Mouse (Mus musculus) effector memory CD4-positive, alpha-beta T cell, adult 7 months (primary cell): ENCODE results near the gene Smco1. TPM values are rescaled to one million over a fixed set of nuclear protein-coding genes. Genes with fewer than 3 reads are reported as not detected.

ENCODE experiments used
- polyA plus RNA-seq: library from polyadenylated mRNA; unstranded; fragments of 100-300 nt; shearing (Covaris generic); gene quantifications from one replicate; pipeline ENCODE4 v1.2.1, GENCODE M21; 2017

Gene Smco1
- polyA plus RNA-seq, result 0.27 TPM

DNA sequence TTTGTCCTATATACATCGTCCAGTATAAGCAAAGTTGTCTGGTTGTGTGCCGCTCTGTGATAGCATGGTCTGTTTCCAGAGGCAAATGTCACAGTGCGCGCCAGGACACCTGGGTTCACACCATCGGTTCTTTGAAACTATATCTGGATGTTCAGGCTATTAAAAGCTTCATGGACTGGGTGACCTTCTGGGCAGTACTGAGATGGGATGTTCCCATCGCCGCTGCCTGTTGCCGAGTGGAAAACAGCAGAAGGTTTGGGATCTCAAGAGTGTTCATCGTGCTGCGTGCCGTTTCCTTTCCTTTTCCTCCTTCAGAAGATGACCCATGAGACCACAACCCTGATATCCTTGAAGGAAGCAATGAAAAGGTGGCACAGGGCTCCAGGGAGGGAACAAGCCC, at the start of gene Smco1:
Gene Smco1, plus strand, starts transcription at position 178 of the 400 bp plus-strand sequence.

DNA sequence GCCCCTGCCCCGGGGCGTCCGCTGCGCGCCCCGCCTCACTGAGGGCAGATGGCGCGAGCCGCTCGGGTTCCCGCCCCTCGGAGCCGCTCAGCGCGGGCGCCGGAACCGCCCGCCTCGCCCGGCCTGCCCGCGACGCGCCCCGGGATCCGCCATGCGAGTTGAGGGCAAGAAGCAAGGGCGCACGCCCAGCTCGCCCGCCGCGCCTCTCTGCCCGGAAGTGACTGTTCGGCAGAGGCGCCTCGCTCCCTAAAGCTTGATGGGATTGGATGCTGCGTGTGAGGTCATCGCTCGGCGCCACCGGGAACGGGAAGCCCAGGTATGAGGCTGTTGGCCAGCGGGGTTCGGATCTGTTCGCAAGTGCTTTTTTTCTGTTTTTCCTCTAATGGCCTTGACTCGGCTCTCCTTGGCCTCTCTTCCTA, 24.3 kb upstream of the Smco1 start, which contains the start of the genes Fbxo45 and Wdr53:
Gene Fbxo45, minus strand, starts transcription at position 207 of the 419 bp plus-strand sequence.
Gene Wdr53, plus strand, starts transcription at position 276 of the 419 bp plus-strand sequence.

DNA sequence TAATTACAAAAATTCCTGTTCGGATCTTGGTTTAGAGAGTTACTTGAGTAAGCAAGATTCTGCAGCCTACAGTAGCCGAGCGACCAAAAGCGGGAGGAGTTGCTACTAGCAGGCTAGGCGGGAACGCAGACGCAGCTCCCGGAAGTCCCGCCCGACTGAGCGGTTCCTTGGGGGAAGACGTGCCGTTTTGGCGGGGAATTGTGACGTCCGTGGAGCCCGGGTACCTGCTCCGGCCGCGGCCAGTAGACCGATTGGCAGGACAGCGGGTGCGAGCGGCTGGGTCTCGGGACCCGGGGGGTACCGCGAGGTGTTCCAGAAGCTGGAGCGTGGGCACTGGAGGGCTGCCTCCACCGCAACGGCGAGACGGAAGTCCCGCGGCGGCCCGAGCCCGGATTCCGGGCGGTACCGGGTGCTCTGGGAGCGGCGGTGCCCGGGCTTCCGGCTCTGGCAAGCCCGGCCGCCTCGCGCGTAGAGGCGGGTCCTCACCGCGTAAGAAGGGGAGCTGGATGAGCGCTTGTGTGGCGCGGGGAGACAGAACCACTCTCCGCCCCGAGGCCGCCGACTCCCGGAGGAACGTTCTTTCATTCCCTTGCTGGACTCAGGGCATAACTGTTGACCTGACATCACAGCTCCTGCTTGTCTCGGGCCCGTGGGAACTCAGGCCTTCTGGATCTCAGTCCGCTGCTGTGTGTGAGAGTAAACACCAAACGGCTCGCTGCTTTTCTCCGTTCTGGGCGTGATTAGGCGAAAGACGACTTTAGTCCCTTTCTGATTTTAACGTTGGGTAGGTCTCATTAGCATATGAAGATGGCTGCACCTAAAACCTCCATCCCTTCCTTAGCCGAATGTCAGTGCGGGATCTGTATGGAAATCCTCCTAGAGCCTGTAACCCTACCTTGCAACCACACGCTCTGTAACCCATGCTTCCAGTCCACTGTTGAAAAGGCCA, 6.3 kb downstream of the Smco1 start, which contains the start of gene Rnf168:
Gene Rnf168, plus strand, starts transcription at position 152 of the 949 bp plus-strand sequence.

Other genes starting within 250 kb of the Smco1 start
- gene Pak2, start 192.1 kb upstream of the Smco1 start, polyA plus RNA-seq, result 116 TPM
- 72.8 TPM for gene Pigx, start 171.7 kb upstream of the Smco1 start, polyA plus RNA-seq
- 7.4 TPM for gene Cep19, start 171.7 kb upstream of the Smco1 start, polyA plus RNA-seq
- 46.6 TPM for gene Nrros, start 105.9 kb upstream of the Smco1 start, polyA plus RNA-seq
- gene Bex6, start 91.6 kb upstream of the Smco1 start, polyA plus RNA-seq, result not detected
- gene Fbxo45, start 24.3 kb upstream of the Smco1 start, polyA plus RNA-seq, result 14.2 TPM
- 11.0 TPM for gene Wdr53, start 24.2 kb upstream of the Smco1 start, polyA plus RNA-seq
- gene Rnf168, start 6.0 kb downstream of the Smco1 start, polyA plus RNA-seq, result 20.4 TPM
- gene Ubxn7, start 60.8 kb downstream of the Smco1 start, polyA plus RNA-seq, result 40.4 TPM
- not detected for gene Tm4sf19, start 129.0 kb downstream of the Smco1 start, polyA plus RNA-seq
- 3.0 TPM for gene Tctex1d2, start 148.2 kb downstream of the Smco1 start, polyA plus RNA-seq
- 10.9 TPM for gene Pcyt1a, start 159.5 kb downstream of the Smco1 start, polyA plus RNA-seq
- not detected for gene Slc51a, start 216.4 kb downstream of the Smco1 start, polyA plus RNA-seq
- gene Zdhhc19, start 224.8 kb downstream of the Smco1 start, polyA plus RNA-seq, result not detected